Mouse (Mus musculus): ENCODE measurements around the gene Rnasek. TPM values are rescaled to one million over a fixed set of nuclear protein-coding genes. Genes with fewer than 3 reads are reported as not detected.

Gene Rnasek
- polyA plus RNA-seq, 1 experiment from 2014 or later, result 321 TPM

DNA sequence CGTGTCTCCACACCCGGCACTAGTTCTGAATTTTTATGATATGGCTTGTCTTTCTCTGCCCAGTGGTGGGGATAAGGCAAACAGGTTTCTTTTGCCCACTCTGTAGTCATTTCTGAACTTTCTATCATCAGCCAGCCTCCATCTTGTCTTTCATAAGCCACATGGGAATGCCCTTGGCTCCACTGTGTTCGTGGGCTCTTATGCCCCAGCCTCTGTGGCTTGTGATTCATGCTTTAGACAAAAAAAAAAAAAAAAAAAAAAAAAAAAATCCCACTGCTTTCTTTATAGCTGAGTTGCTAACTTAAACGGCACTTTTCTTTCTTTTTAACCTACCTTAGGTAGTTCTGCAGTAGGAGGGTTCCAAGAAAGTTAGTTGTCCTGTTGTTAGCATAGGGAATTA lies 47.5 kb downstream of the Rnasek start:
- Histone ChIP-seq H3K9ac (replicated peaks; ENCODE audit: low read length) (no peak overlapping the region), H3K4me2 (ENCODE audit: low read length) (no peak overlapping the region), H3K27ac (replicated peaks; ENCODE audit: low read depth, low read length) (no peak overlapping the region), H3K4me3 (replicated peaks; ENCODE audit: low read depth, low read length) (no peak overlapping the region), H3K36me3 (ENCODE audit: control insufficient read depth, insufficient read depth, low read length) (no peaks in the 10 kb centered on the region), H3K4me1 (ENCODE audit: control insufficient read depth, insufficient read depth, low read length) (no peaks in the 10 kb centered on the region), H3K27me3 (ENCODE audit: control insufficient read depth, insufficient read depth, low read length) (no peaks in the 10 kb centered on the region), H3K9me3 (ENCODE audit: control insufficient read depth, low read length) (no peaks in the 10 kb centered on the region)
- DNase-seq (no peak), ATAC-seq (ENCODE audit: low FRiP score, low TSS enrichment) (no peak)
- WGBS, result 82% methylated on average over 4 of the region's 4 CpGs

- Histone ChIP-seq H3K4me3 (replicated peaks; ENCODE audit: low read depth, low read length) (no peak overlapping the region), H3K27me3 (ENCODE audit: control insufficient read depth, insufficient read depth, low read length) (no peaks in the 10 kb centered on the region), H3K9ac (replicated peaks; ENCODE audit: low read length) (no peak overlapping the region), H3K9me3 (ENCODE audit: control insufficient read depth, low read length) (no peaks in the 10 kb centered on the region), H3K4me2 (ENCODE audit: low read length) (no peak overlapping the region), H3K36me3 (ENCODE audit: control insufficient read depth, insufficient read depth, low read length) (no peaks in the 10 kb centered on the region), H3K4me1 (ENCODE audit: control insufficient read depth, insufficient read depth, low read length) (no peaks in the 10 kb centered on the region), H3K27ac (replicated peaks; ENCODE audit: low read depth, low read length) (no peak overlapping the region)
- no peak for DNase-seq
- WGBS, result 86% methylated on average over 6 of the region's 6 CpGs
- ATAC-seq (ENCODE audit: low FRiP score, low TSS enrichment), result no peak
Observed at GRCm38 (mm10) chr11:70191188-70191587, 48.5 kb downstream of the Rnasek start.

DNA sequence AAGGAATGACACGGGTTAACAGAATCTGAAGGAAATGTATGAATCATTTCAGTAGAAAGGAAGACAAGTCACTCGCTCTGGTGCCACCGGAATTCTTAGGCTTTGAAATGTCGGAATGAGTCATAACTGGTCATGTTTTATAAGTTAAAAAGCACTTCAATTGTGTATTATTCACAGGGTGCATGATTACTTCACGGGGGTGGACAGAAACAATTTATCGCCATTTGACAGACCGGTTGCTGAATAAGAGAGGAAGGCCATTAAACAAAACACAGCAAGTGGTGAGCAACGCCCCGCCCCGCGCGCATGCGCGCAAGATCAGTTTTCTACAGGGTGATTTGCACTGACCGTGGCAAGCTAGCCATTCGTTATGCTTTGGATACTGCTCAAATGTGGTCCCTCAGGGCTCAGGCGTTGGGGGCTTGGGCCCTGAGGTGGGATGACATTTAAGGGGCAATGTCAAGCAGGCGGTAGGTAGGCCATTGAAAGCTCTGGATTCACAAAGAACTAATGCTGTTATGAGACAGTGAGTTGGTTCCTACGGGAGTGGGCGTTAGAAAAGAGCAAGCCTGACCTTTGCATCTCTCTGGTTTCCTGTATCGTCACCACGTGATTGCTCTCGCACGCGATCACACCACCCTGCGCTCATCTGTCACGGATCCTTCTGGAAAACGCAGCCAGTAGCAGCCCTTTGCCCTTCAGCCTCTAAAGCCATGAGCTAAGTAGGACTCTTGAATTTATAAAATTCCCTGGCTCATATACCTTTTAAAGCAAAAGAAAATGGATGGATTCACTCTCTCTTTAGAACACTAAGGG lies 50.1 kb downstream of the Rnasek start:
- Histone ChIP-seq H3K9ac (replicated peaks; ENCODE audit: low read length) (no peak overlapping the region), H3K36me3 (ENCODE audit: control insufficient read depth, insufficient read depth, low read length) (no peaks in the 10 kb centered on the region), H3K27me3 (ENCODE audit: control insufficient read depth, insufficient read depth, low read length) (no peaks in the 10 kb centered on the region), H3K27ac (replicated peaks; ENCODE audit: low read depth, low read length) (no peak overlapping the region), H3K4me3 (replicated peaks; ENCODE audit: low read depth, low read length) (no peak overlapping the region), H3K4me2 (ENCODE audit: low read length) (no peak overlapping the region), H3K4me1 (ENCODE audit: control insufficient read depth, insufficient read depth, low read length) (no peaks in the 10 kb centered on the region), H3K9me3 (ENCODE audit: control insufficient read depth, low read length) (no peaks in the 10 kb centered on the region)
- ATAC-seq (ENCODE audit: low FRiP score, low TSS enrichment), result no peak
- no peak for DNase-seq
- 87% methylated on average over 28 of the region's 28 CpGs for WGBS

MicroRNAs encoded within 50 kb of the gene (microRNA counts, 519-probe panel; counts per million panel counts)
- microRNA mmu-miR-195 (2,503 counts per million, percentile 7 among the panel's probes with 10 or more counts), microRNA mmu-miR-497 (not detected)

Small RNA genes lying within 50 kb of the gene (microRNA-seq; reads per million reads assigned to microRNA genes)
- gene Mir195a (792 reads per million, percentile 79 among the genes with 10 or more reads in this experiment), gene Mir497 (not detected), gene Mir497b (not detected)

Other genes starting within 250 kb of the Rnasek start
- 616 and 626 TPM in 2 replicates for gene Gabarap, start 248.7 kb downstream of the Rnasek start, polyA plus RNA-seq (2014; fragmentation: Nextera tagmentation; extraction: Ambion mirVana)
- gene Phf23, start 244.1 kb downstream of the Rnasek start, polyA plus RNA-seq (2014; fragmentation: Nextera tagmentation; extraction: Ambion mirVana), result 41.3 and 48.9 TPM in 2 replicates
- 22.9 and 23.0 TPM in 2 replicates for gene Dvl2, start 239.2 kb downstream of the Rnasek start, polyA plus RNA-seq (2014; fragmentation: Nextera tagmentation; extraction: Ambion mirVana)
- 43.2 and 49.6 TPM in 2 replicates for gene Acadvl, start 224.4 kb downstream of the Rnasek start, polyA plus RNA-seq (2014; fragmentation: Nextera tagmentation; extraction: Ambion mirVana)
- 33.1 and 41.0 TPM in 2 replicates for gene Dlg4, start 222.9 kb downstream of the Rnasek start, polyA plus RNA-seq (2014; fragmentation: Nextera tagmentation; extraction: Ambion mirVana)
- gene Asgr1, start 185.8 kb downstream of the Rnasek start, polyA plus RNA-seq (2014; fragmentation: Nextera tagmentation; extraction: Ambion mirVana), result 0.26 and 1.4 TPM in 2 replicates
- gene Asgr2, start 147.2 kb downstream of the Rnasek start, polyA plus RNA-seq (2014; fragmentation: Nextera tagmentation; extraction: Ambion mirVana), result not detected in 2 replicates
- gene Mgl2, start 109.5 kb downstream of the Rnasek start, polyA plus RNA-seq (2014; fragmentation: Nextera tagmentation; extraction: Ambion mirVana), result 0.75 TPM in 1 of 2 replicates, not detected in the other
- 1.4 TPM in 1 of 2 replicates, not detected in the other for gene Clec10a, start 83.6 kb downstream of the Rnasek start, polyA plus RNA-seq (2014; fragmentation: Nextera tagmentation; extraction: Ambion mirVana)
- 1.5 and 3.2 TPM in 2 replicates for gene Slc16a11, start 27.1 kb downstream of the Rnasek start, polyA plus RNA-seq (2014; fragmentation: Nextera tagmentation; extraction: Ambion mirVana)
- gene Slc16a13, start 18.8 kb downstream of the Rnasek start, polyA plus RNA-seq (2014; fragmentation: Nextera tagmentation; extraction: Ambion mirVana), result 10.0 and 10.7 TPM in 2 replicates
- 2.5 and 4.4 TPM in 2 replicates for gene Bcl6b, start 10.0 kb downstream of the Rnasek start, polyA plus RNA-seq (2014; fragmentation: Nextera tagmentation; extraction: Ambion mirVana)
- gene 0610010K14Rik, start 1.9 kb downstream of the Rnasek start, polyA plus RNA-seq (2014; fragmentation: Nextera tagmentation; extraction: Ambion mirVana), result 171 and 205 TPM in 2 replicates
- gene Gm21988, start within 50 bp of the Rnasek start, polyA plus RNA-seq (2014; fragmentation: Nextera tagmentation; extraction: Ambion mirVana), result 13.4 and 16.3 TPM in 2 replicates
- gene Alox12, start 15.5 kb upstream of the Rnasek start, polyA plus RNA-seq (2014; fragmentation: Nextera tagmentation; extraction: Ambion mirVana), result 0.11 and 0.33 TPM in 2 replicates
- gene Alox12e, start 82.8 kb upstream of the Rnasek start, polyA plus RNA-seq (2014; fragmentation: Nextera tagmentation; extraction: Ambion mirVana), result not detected in 2 replicates
- not detected in 2 replicates for gene Alox15, start 112.2 kb upstream of the Rnasek start, polyA plus RNA-seq (2014; fragmentation: Nextera tagmentation; extraction: Ambion mirVana)
- 28.2 and 34.0 TPM in 2 replicates for gene Pelp1, start 170.2 kb upstream of the Rnasek start, polyA plus RNA-seq (2014; fragmentation: Nextera tagmentation; extraction: Ambion mirVana)
- 56.5 and 93.0 TPM in 2 replicates for gene Arrb2, start 192.8 kb upstream of the Rnasek start, polyA plus RNA-seq (2014; fragmentation: Nextera tagmentation; extraction: Ambion mirVana)
- 42.9 and 51.5 TPM in 2 replicates for gene Med11, start 212.1 kb upstream of the Rnasek start, polyA plus RNA-seq (2014; fragmentation: Nextera tagmentation; extraction: Ambion mirVana)
- 0.24 and 0.61 TPM in 2 replicates for gene Zmynd15, start 219.6 kb upstream of the Rnasek start, polyA plus RNA-seq (2014; fragmentation: Nextera tagmentation; extraction: Ambion mirVana)
- 0.50 and 2.1 TPM in 2 replicates for gene Cxcl16, start 220.1 kb upstream of the Rnasek start, polyA plus RNA-seq (2014; fragmentation: Nextera tagmentation; extraction: Ambion mirVana)